Mouse (Mus musculus): Measurements from ENCODE around the gene Anp32a.

Gene Anp32a

DNA sequence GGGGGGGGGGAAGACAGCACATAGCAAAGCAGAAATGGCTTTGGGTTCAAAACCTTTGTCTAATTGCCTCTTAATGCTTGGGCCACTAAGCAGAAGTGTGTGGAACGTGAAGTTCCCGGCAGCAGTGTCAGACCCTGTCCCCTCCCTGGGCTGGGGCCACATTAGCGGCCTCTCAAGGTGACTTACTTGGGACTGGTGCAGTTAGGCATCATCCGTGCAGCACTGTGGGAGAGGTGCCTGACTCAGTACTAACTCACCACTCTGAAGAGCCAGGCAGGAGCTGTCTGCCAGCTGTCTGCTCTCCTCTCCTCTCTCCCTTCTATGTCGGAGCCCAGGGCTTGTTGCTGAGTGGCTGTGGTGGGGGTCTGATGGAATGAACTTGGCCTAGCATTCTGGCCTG is 6.1 kb downstream of the Anp32a start:
- DNase-seq: no peak

DNA sequence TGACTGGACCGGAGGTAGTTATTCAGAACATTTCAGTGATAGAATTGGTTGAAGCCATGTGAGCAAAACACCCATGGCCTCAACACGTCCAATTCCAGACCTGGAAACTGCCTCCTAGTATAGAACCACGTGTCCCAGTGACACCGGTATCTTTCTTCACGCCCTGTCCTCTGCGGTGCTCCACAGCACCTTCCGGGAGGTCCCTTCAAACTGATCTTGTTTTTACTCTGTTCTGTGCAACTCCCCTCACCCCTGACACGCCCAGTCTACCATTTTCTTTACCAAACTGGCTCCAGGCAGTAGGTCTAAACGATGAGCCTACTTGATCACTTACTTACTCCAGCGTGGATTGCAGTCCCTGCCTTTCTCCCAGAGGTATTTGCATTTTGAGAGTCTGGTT is 7.0 kb downstream of the Anp32a start:
- no peak for DNase-seq

DNA sequence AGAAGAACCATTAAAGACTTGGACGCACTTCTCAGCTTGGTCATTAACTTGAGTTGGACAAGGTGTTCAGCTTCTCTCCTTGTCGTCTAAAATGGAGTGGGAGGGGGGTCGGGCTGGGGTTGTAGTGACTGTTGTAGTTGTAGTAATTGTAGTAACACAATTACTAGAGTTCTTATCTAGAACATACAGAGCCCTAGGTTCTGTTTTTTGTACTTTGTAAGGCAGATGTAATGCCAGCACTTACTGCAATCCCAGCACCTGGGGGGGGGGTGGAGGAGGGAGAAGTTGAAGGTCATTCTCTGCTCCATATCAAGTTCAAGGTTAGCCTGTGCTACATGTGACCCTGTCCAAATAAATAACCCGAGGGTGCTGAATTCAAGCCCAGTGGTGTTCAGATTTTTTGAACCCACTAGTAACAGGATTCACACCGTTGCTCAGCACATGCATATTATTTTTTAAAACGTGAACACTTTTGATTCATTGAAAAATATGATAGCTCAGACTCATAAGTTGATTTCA is 7.4 kb downstream of the Anp32a start:
- no peak for DNase-seq

DNA sequence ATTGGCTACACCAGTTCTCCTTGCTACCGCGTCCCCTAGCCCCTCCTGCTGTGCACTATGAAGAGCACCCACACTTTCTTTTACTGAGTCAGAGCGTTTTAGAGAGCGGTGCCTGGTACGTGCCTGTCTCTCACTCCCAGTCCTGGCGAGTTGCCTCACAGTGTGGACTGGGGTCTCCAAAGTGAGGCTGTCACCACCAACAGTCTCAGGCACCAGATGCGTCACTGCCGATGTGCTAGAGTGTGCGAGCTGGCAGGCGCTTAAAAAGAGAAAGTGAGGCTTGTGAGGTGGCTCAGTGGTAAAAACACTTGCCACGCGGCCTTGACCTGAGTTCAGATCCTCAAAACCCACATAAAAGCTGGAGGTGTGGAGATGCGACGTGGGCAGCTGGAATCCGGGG is 8.2 kb downstream of the Anp32a start:
- DNase-seq: no peak

- no peak for DNase-seq
Observed at GRCm38 (mm10) chr9:62350721-62351120, 9.6 kb downstream of the Anp32a start.

DNA sequence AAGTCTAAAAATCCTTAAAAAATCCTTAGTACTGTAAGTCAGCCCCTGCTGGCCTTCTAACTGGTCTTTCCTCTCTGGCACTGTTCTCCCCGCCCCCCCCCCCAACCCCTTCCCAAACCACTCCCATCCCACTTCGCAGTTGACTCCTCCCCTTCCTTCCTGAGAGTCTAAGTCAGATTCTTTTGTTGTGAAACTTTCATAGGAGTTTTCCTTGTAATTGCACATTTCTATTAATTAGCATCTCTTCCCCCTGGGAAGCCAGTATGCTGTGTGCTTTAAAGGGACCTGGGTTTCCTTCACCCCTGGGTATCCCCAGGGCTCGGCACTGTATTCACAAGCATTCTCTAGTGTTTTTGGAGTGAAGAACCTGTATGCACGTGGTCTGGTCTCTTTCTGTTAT is 10.1 kb downstream of the Anp32a start:
- DNase-seq: no peak

- no peak for DNase-seq
Observed at GRCm38 (mm10) chr9:62353784-62354183, 12.7 kb downstream of the Anp32a start.

GRCm38 (mm10) chr9:62354838-62355719 is 14.0 kb downstream of the Anp32a start:
- no peak for DNase-seq

GRCm38 (mm10) chr9:62355763-62356162 is 14.7 kb downstream of the Anp32a start:
- DNase-seq: no peak

- DNase-seq: no peak
Observed at GRCm38 (mm10) chr9:62357593-62357992, 16.5 kb downstream of the Anp32a start.

DNA sequence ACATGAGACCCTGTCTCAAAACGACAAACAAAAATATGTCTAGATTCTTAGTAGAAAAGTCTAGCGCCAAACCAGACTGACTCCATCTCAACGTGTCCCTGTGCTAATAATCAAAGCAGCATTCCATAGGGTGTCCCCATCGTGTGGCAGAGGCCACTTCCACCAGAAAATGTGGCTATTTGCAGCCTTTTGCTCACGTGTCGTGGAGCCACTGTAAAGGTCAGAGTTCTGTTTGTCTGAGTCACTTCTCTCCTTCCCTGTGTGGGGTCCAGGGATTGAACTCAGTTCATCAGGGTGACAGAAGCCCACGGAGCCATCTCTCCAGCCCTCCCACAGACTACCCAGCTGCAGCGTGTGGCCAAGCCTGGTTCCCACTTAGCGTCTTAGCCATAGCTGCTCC is 17.8 kb downstream of the Anp32a start:
- DNase-seq: no peak

DNA sequence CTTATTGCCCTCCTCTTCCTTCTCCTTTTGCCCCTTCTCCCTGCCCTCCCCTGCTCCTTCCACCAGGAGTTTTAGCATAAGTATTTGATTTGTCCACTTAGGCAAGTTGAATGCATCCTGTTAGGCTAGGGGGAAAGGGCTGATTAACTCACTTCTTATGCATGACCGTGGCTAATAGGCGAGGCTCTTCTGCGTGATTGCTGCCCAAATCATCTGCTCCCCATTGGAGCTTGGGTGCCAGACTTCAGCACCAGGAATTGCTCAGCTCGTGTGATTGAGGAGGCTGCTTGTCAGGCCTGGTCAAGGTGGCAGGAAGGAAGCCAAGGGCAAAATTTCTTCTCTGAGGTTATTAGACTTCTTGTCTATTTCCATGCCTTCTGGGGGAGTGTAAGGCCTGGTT is 19.8 kb downstream of the Anp32a start:
- DNase-seq: no peak

DNA sequence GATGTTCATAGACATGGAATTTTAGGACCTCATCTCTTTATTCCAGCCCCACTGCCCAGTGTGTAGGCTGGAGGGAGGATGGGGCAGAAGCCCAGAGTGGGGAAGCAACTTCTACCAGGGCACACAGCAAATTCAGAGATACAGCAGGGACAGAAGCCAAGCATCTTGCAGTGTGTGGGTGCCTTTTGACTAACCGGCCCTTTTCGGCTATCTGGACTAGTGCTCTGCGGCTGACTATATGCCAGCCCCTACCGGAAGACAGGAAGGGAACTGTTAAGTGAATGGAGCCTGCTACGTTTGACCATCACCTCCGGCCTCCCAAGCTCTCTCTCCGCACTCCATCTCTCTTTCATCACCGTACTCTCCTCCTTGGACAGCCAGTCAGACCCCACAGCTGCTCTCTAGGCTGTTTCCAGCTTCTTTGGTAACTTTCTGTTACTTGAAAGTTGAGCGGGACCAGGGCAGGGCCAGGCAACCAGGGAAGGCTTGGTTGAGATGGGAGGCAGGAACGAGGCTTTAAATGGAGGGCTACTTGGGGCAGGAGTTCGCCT is 21.8 kb downstream of the Anp32a start:
- DNase-seq: no peak

GRCm38 (mm10) chr9:62363619-62364018 is 22.5 kb downstream of the Anp32a start:
- DNase-seq: peak; percentile 72 to 74

GRCm38 (mm10) chr9:62364216-62364615 is 23.1 kb downstream of the Anp32a start:
- DNase-seq: no peak

DNA sequence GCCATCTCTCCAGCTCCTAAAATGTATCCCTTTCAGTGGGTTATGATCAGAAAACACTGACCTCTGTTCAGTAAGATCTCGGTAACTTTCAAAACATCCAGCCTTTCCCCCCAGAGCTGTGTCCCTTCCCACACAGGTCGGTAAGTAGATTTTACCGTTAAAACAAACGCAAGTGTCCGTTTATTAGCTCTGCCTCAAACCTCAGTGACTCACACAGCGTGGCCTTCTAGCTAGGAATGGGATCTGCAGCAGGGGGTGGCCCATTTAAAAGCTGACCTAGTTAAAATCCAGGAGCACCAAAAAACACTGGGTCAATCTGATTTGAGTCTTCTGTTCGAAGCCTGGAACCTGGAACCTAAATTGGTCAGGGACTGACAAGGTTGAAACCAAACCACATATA is 23.7 kb downstream of the Anp32a start:
- DNase-seq: no peak

GRCm38 (mm10) chr9:62365326-62366080 is 24.4 kb downstream of the Anp32a start:
- no peak for DNase-seq

GRCm38 (mm10) chr9:62366478-62367458 is 25.7 kb downstream of the Anp32a start:
- no peak for DNase-seq

DNA sequence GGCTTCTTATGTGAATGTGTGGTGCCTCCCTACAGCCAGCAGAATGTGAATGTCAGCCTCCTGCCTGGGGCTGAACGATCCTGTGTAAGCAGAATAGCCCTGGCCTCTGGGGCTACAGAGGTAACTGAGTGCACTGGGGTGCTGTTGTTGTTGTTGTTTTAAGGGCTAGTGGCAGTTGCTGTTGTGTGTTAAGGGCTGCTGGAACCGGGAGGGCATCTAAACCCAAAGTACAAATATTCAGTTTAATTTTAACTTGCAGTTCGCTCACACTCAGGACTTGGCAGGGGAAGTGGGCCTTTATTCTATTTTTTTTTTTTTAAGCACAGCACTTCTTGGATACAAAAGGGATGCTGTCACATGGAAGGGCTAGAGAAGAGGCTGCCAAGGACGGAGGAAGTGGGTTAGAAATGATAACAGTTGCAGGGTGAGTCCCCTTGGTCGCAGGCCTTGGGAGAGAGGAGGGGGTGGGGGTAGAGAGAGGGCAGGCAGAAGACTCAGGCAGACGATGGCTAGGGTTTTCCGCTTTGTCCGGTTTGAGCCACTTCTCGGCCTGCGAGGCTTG is 26.5 kb downstream of the Anp32a start:
- no peak for DNase-seq

DNA sequence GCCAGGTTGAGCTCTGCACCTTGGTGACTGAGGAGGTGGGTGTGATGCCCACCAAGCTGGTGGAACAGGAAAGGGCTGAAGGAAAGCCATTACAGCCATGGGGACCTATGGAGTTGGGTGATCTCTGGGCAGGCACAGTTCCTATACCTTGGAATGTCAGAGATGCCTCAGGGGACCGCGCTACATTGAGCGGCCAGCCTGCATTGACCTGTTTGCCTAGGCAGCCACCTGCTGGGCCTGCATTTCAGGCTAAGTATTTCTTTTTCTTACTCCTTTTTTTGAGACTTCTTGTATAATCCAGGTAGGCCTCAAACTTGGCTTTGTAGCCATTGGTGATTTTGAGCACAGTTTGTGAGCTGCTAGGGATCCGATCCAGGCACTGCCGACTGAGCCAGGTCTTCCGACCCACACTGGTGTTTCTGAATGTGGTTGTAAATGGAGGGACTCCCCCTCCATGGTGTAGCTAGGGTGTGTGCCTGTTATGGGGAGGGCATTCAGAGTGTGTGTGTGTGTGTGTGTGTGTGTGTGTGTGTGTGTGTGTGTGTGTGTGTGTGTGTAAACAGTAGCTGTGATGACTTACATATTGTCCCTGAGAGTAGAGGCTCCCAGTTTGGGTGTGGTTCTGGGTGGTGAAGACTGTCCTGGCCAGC is 27.3 kb downstream of the Anp32a start:
- DNase-seq: no peak

DNA sequence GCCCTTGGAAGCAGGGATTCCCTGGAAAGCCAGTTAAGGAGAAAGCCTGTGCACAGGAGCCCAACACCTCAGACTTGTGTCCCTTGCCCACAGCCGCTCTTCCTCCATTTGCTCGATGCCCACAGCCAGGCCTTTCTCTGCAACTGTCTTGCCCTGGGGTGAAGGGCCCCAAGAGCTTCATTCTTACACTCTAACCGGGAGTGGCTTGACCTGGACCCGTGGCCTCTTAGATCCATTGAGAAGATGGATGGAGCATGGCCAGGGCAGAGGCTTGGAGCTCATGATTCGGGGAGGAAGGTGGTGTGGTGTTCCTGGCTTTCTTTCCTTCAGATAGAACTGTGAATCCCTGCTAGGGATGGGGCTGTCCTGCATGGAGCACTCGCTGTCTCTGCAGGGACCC is 28.1 kb downstream of the Anp32a start:
- DNase-seq: no peak

All from thymus, adult 18-20 months (tissue).